Mouse (Mus musculus) lung, postnatal 0 days (tissue): ENCODE measurements around the gene Stam2.

Experiments
- CTCF ChIP-seq: IDR thresholded peaks from 2 replicates; pipeline ENCODE4 v1.5.1; 2016; ENCODE audit warnings: antibody characterized with exemption, mild to moderate bottlenecking
- EP300 ChIP-seq: IDR thresholded peaks from 2 replicates; pipeline ENCODE4 v1.6.1; 2016; ENCODE audit warnings: antibody characterized with exemption, mild to moderate bottlenecking, control low read depth

DNA sequence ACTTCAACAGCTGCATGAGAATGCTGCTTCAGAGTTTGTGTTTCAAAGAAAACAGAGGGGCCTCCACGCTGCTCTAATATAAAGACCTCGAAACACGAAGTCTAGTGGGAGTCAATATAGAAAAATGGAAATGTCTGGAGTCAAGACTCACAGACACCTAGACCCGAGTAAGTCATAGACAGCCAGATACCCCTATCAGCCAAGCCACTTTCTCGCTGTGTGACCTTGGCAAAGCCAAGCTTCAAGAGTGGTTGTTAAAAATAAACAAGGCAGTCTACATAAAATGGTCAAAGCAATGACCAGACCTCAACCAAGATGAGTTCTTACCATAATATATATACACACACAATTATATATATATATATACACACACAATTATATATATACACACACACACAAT is 25.0 kb downstream of the Stam2 start:
- TF ChIP-seq CTCF (no peak), EP300 (no peak)
